Mouse (Mus musculus) left cerebral cortex, adult 11 months (tissue): Measurements from ENCODE around the gene Trpv4.

Experiments
- DNase-seq: peaks from one replicate; pipeline ENCODE4 v3.0.0; 2022; ENCODE audit warnings: low spot score

The Trpv4 gene

GRCm38 (mm10) chr5:114589026-114589425, 69.2 kb downstream of the Trpv4 start:
- no peak for DNase-seq

GRCm38 (mm10) chr5:114588416-114588815, 69.8 kb downstream of the Trpv4 start:
- no peak for DNase-seq

DNA sequence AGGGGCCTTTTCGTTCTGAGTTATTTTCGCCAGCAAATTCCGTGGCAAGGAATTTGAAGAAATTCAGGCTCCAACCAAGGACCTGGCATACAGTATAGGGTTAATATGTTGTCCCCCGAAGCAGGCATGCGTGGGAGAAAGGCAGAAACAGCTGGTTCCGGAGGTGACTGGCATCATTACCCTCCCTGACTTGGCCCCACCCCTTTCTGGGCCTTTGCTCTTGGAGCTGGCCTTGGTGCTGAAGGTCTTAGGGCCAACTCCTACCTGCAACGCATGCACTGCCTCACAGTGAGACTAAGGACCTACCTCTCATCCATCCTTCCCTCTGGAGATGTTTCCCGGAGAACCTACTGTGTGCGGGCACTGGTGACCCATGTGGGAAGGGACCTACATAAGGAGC, 70.3 kb downstream of the Trpv4 start:
- no peak for DNase-seq

DNA sequence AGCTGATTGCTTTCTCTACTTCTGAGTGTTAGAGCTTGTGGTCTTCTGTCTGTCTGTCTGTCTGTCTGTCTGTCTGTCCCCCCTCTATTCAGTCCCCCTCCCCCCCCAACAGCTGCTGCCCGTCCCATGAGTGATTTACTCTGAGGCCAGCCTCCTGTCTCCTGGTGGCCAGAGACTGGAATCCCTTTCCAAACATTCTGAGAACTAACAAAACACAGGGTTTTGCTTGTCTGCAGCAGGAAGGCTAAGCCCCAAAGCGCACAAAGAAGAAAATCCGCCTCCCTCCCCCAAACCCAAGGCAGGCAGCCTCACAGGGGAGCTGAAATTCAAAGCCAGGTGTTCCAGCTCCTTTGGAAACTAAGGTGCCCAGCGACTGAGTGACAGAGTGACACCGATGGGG, 72.5 kb downstream of the Trpv4 start:
- no peak for DNase-seq

DNA sequence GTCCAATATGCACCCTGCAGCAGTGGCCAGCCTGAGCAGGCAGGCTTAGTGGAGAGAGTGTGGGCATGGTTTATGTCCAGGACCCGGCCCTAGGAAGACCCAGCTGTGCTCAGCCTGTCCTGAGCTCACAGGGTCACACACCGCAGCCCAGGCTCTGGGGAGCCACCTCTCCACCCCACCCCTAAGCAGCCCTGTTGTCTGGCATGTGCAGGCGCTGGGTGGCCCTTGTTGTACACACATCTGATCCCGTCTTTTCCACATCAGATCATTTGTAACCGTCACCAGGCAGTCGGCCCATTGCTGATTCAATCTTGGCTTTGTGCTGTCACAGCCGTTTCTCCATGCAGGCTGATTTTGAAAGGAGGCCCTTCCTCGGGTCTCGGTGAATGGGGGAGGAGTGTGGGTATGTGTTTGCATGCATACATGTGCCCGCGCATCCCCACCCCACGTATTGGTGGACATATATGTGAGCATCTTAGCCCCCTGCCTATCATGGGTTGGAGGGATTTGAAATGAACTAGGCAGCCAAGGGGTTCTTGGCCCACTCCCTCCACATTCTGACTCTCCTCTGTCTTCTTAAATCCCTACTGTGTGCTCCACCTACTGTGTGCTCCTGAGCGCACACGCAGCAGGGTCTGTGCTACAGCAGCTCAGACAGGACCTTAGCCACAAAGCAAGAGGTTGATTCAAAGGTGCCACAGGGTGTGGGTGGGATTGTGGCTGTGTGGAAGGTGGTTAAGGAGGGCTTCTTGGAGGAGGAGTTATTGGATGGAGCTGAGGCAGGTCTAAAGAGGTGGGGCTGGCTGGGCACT, 73.7 kb downstream of the Trpv4 start:
- no peak for DNase-seq

DNA sequence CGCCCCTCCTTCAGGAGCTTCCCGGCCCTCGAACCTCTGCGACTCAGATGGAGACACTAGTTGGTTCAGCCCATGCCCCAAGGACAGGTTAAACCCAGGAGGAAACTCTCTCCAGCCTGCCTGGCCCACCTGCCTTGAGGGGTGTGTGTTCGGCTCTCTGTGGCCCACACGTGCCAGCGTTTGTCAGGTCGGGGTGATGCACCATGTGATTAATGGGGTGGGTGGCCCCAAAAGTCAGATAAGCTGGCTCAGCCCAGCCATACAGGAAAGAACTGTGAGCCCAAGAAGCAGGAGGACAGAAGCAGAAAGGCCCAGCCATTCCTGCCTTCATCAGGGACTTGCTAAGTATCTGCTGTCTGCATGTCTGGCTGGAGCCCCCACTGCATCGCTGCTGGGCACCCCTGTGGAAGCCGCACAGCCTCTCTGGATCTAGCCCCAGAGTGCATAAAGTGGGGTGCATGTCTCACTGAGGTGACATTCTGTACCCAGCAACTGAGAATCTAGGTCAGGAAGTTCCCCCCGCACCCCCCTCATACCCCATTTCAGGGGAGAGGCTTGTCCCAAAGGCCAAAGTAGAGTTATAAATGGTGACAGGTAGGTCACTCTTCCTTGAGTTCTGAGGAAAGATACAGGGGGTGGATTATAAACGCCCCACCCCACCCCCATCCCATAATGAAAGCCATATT, 74.6 kb downstream of the Trpv4 start:
- no peak for DNase-seq

- DNase-seq, result no peak
Observed at GRCm38 (mm10) chr5:114583046-114583445, 75.2 kb downstream of the Trpv4 start.

GRCm38 (mm10) chr5:114581486-114581885, 76.7 kb downstream of the Trpv4 start:
- no peak for DNase-seq

DNA sequence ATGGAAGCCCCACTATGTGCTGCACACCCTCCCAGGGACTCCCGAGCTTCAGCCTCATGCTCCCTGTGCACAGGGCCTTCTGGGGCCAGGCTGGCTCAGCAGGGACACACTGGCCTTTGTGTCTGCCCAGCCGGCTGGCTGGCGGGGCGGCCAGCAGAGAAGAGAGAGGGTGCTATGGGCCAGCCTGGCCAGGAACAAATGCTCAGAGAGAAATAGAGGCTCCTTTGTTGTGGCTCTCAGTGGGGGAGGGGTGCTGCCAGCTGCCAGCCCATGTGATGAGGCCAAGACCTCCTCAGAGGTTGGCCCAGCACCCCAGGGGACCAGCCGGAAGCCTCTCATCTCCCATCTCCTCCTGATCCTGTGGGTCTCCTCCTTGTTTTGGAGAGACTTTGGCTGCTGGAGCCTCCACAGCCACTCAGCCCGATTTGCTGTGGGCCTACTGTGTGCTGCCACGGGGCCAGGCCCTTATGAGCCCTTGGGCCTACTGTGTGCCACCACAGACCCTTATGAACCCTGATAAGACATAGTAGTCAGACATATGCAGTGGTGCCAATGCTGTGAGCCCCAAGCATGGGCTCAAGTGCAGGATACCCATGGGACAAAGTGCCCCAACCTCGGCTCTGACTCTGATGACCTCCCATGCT, 78.4 kb downstream of the Trpv4 start:
- peak; percentile 72 for DNase-seq

DNA sequence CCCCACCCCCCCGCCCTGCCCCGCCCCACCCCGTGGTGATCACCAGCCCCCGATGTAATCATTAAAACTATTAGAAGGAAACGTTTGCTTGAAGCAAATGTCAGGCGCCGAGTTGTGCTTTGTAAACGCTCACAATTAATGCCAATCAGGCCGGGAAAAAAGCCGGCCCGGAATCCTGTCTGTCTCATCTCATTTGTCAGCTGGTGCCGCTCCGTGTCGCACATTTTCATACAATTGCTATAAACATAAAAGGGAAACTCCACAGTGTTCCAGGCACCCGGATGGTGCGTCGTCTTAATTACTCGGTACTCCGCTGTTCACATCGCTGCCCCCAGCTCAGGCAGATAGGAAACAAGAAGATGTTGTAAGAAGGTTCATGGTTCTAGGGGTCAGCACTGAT, 79.9 kb downstream of the Trpv4 start:
- DNase-seq, result no peak

- DNase-seq, result no peak
Observed at GRCm38 (mm10) chr5:114575986-114576605, 82.1 kb downstream of the Trpv4 start.

DNA sequence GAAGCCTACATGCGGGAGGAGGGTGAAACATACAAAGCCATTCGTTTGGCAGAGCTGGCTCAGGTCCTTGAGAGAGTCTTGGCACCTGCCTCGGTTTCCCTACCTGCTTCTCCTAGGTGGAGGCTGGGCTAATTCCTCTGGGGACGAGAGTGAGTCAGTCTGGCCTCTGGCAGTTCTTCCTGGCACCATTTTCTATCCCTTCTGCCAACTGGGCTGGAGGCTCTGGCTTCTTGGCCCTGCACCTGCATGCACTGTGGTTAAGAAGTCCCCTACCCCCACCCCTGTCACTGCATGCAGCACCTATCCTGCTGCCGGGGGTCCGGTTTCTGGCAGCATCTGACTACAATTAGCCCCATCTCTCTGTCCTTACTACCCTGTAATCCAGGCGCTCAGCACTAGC, 82.7 kb downstream of the Trpv4 start:
- DNase-seq, result no peak

- no peak for DNase-seq
Observed at GRCm38 (mm10) chr5:114575010-114575409, 83.2 kb downstream of the Trpv4 start.

- DNase-seq, result no peak
Observed at GRCm38 (mm10) chr5:114573920-114574628, 84.1 kb downstream of the Trpv4 start.

- no peak for DNase-seq
Observed at GRCm38 (mm10) chr5:114572997-114573396, 85.2 kb downstream of the Trpv4 start.
